Mouse (Mus musculus) heart, adult 10 weeks (tissue): ENCODE measurements around the gene Armc12. TPM values are rescaled to one million over a fixed set of nuclear protein-coding genes. Genes with fewer than 3 reads are reported as not detected.

Experiments
- polyA plus RNA-seq: library from polyadenylated mRNA; stranded (reverse); fragments of 350-450 nt; fragmentation: Illumina TruSeq; extraction: RNeasy Lipid Tissue Mini Kit (QIAGEN cat#74804); gene quantifications from one replicate; pipeline ENCODE4 v1.2.3, GENCODE M21; 2014; ENCODE audit warnings: low read depth, low replicate concordance

The Armc12 gene
- not detected for polyA plus RNA-seq

GRCm38 (mm10) chr17:28530506-28530905 is at the start of gene Armc12:
Gene Armc12 (plus strand): TSS chr17:28530806.

GRCm38 (mm10) chr17:28517441-28517955 is 13.1 kb upstream of the Armc12 start, which contains the start of gene Fkbp5:
Gene Fkbp5 (minus strand): TSS chr17:28517527.

GRCm38 (mm10) chr17:28549111-28549510 is 18.5 kb downstream of the Armc12 start, which contains the start of gene Clpsl2:
Gene Clpsl2 (plus strand): TSS chr17:28549411.

GRCm38 (mm10) chr17:28560598-28560997 is 30.0 kb downstream of the Armc12 start, which contains the start of gene Clps:
Gene Clps (minus strand): TSS chr17:28560766.

GRCm38 (mm10) chr17:28575244-28576125 is 44.9 kb downstream of the Armc12 start, which contains the start of gene Lhfpl5:
Gene Lhfpl5 (plus strand): TSS chr17:28575641.

Other genes with a start within 250 kb of the Armc12 start
- 14.6 TPM for gene Fance, start 217.3 kb upstream of the Armc12 start, polyA plus RNA-seq
- gene Rpl10a, start 202.3 kb upstream of the Armc12 start, polyA plus RNA-seq = 427 TPM
- 19.4 TPM for gene Tead3, start 180.0 kb upstream of the Armc12 start, polyA plus RNA-seq
- 1.1 TPM for gene Tulp1, start 165.6 kb upstream of the Armc12 start, polyA plus RNA-seq
- gene Fkbp5, start 13.3 kb upstream of the Armc12 start, polyA plus RNA-seq = 17.5 TPM
- gene Clpsl2, start 18.6 kb downstream of the Armc12 start, polyA plus RNA-seq = not detected
- not detected for gene Clps, start 30.0 kb downstream of the Armc12 start, polyA plus RNA-seq
- not detected for gene Lhfpl5, start 44.8 kb downstream of the Armc12 start, polyA plus RNA-seq
- gene Srpk1, start 91.9 kb downstream of the Armc12 start, polyA plus RNA-seq = 22.2 TPM
- gene Slc26a8, start 159.4 kb downstream of the Armc12 start, polyA plus RNA-seq = 0.31 TPM
- 64.9 TPM for gene Mapk14, start 160.5 kb downstream of the Armc12 start, polyA plus RNA-seq
- gene AC170998.1, start 195.3 kb downstream of the Armc12 start, polyA plus RNA-seq = not detected
- gene Mapk13, start 238.5 kb downstream of the Armc12 start, polyA plus RNA-seq = 0.60 TPM